1 mouse cellular context compared by ENCODE assay signal in the genomic region with DNA sequence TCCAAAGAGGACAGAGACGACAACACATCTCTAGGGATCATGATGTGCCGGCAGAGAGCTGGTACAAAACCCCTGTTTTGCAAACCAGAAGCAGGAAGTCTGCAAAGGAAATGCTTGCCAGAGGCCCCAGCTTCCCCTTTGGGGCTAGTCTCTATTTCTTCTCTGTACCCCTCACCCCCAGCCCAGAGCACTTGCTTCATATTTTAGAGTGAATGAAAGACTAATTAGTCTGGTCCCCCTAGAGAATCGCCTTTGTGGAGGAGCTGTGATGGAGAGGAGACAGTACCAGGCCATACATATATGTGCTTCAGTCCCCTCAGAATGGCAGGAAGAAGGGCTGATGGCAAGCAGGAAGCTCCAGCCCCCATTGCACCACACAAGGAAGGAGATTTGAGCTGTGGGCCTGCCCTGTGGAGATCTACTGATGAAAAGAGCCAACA.
TF ChIP-seq lines count a peak whose summit lies in the region.

No protein-coding gene starts in this region.

TF ChIP-seq in CH12.LX, 34 proteins besides CTCF, POLR2A, EP300 and RAD21 (continued from another document):
- TF ChIP-seq USF1 (IDR thresholded peaks at IDR 0.05; ENCODE audit: low read depth, low read length), result no peak
- peak; percentile 87 for TF ChIP-seq MAZ (IDR thresholded peaks at IDR 0.05; ENCODE audit: low read depth, low read length)
- peak; percentile 94 for TF ChIP-seq SIN3A (IDR thresholded peaks at IDR 0.05; ENCODE audit: low read length)
- TF ChIP-seq ETS1 (conservative IDR thresholded peaks at IDR 0.05; ENCODE audit: low read depth, low read length), result peak; percentile 86
- TF ChIP-seq ZKSCAN1 (IDR thresholded peaks at IDR 0.05; ENCODE audit: borderline replicate concordance, low read depth, low read length), result no peak
- no peak for TF ChIP-seq PAX5 (IDR thresholded peaks at IDR 0.05; ENCODE audit: low read length)
- peak; percentile 76; the same call in 1 of the 2 replicates for TF ChIP-seq TBP (conservative IDR thresholded peaks at IDR 0.05; ENCODE audit: low read depth, low read length)
- 0 out of 2 replicates have a peak, but pooled peaks have one; percentile 15 for TF ChIP-seq ZNF384 (IDR thresholded peaks at IDR 0.05; ENCODE audit: low read depth, low read length)
- no peak for TF ChIP-seq JUN (IDR thresholded peaks at IDR 0.05; ENCODE audit: insufficient read depth, low read depth, low read length)
- TF ChIP-seq MEF2A (IDR thresholded peaks at IDR 0.05; ENCODE audit: borderline replicate concordance, low read depth, low read length), result peak; percentile 77
- TF ChIP-seq MAFK (IDR thresholded peaks at IDR 0.05; ENCODE audit: insufficient replicate concordance, low read length), result peak; percentile 78
- no peak for TF ChIP-seq JUND (conservative IDR thresholded peaks at IDR 0.05; ENCODE audit: low read depth, low read length)
- 0 out of 2 replicates have a peak, but pooled peaks have one; percentile 59 for TF ChIP-seq KAT2A (IDR thresholded peaks at IDR 0.05; ENCODE audit: insufficient replicate concordance, low read length)
- TF ChIP-seq MYC (IDR thresholded peaks at IDR 0.05; ENCODE audit: low read depth, low read length), result peak; percentile 73; the same call in 1 of the 2 replicates
